Mouse (Mus musculus) Muller cell, postnatal 12 days (primary cell): ENCODE measurements around the gene Eef2.
"Not testable (repeated sequence)": the region's sequence is repeated elsewhere in the genome, so short reads cannot be mapped to it uniquely, and the experiment has no call there.

Experiments
- DNase-seq: peaks from one replicate; pipeline ENCODE4 v3.0.0-alpha.2; 2015; ENCODE audit errors: inconsistent ontology term

Eef2 gene

GRCm38 (mm10) chr10:81200605-81201287 lies 24.3 kb downstream of the Eef2 start:
- DNase-seq = no peak

GRCm38 (mm10) chr10:81201807-81202758 lies 25.7 kb downstream of the Eef2 start, which contains the start of gene Nmrk2:
Gene Nmrk2, minus strand, starts transcription at chr10:81202051.
- DNase-seq = peak; percentile 49

GRCm38 (mm10) chr10:81202978-81203720 lies 26.7 kb downstream of the Eef2 start:
- no peak for DNase-seq

GRCm38 (mm10) chr10:81204137-81204536 lies 27.7 kb downstream of the Eef2 start:
- DNase-seq = no peak

- DNase-seq = no peak
Measured at GRCm38 (mm10) chr10:81210154-81210553, 33.7 kb downstream of the Eef2 start.

GRCm38 (mm10) chr10:81216260-81216659 lies 39.8 kb downstream of the Eef2 start:
- DNase-seq = no peak

- no peak for DNase-seq
Measured at GRCm38 (mm10) chr10:81216810-81217209, 40.4 kb downstream of the Eef2 start.

- not testable (repeated sequence) for DNase-seq
Measured at GRCm38 (mm10) chr10:81217267-81217666, 40.8 kb downstream of the Eef2 start.

- no peak for DNase-seq
Measured at GRCm38 (mm10) chr10:81217964-81218363, 41.5 kb downstream of the Eef2 start.

GRCm38 (mm10) chr10:81221402-81222015 lies 45.1 kb downstream of the Eef2 start:
- DNase-seq = no peak

- not testable (repeated sequence) for DNase-seq
Measured at GRCm38 (mm10) chr10:81223731-81224130, 47.3 kb downstream of the Eef2 start.

- DNase-seq = no peak
Measured at GRCm38 (mm10) chr10:81229735-81230437, 53.5 kb downstream of the Eef2 start.

- peak; percentile 57 for DNase-seq
Measured at GRCm38 (mm10) chr10:81230438-81231332, 54.3 kb downstream of the Eef2 start, which contains the start of gene Atcay. Gene Atcay, minus strand, starts transcription at chr10:81230833.

- DNase-seq = no peak
Measured at GRCm38 (mm10) chr10:81231436-81231835, 55.0 kb downstream of the Eef2 start.
